Mouse (Mus musculus): ENCODE data around the gene Cntnap2.

GRCm38 (mm10) chr6:47192478-47192877 is 2133.3 kb downstream of the Cntnap2 start:
- no peak for TF ChIP-seq GATA1 (IDR thresholded peaks at IDR 0.05; ENCODE audit: borderline replicate concordance, low read length)
- TF ChIP-seq CTCF (IDR thresholded peaks at IDR 0.05; ENCODE audit: low read depth, low read length): no peak
- no peak for TF ChIP-seq POLR2AphosphoS5 (IDR thresholded peaks at IDR 0.05; ENCODE audit: insufficient replicate concordance, low read depth, low read length)

All from G1E (cell line).